Comparison of ENCODE assay signal across 13 mouse cellular contexts in genomic region chr12:118703068-118703662, GRCm38 (mm10).
DNase-seq lines count a peak whose midpoint lies in the region; ATAC-seq lines count a peak whose summit lies in the region.
"Had no signal": no experiment of that assay in that cellular context is flagged by ENCODE, and none has a peak within 500 bp of the region (broad histone marks: within the 10 kb centered on the region; RNA-seq: fewer than 3 reads in every experiment).

No protein-coding gene starts in this region.

- ATAC-seq in hindbrain, embryonic 11.5 days (ENCODE audit: low FRiP score), result peak; percentile 45; the same call in 1 of the 2 replicates
- no peak for ATAC-seq in hindbrain, embryonic 16.5 days
- ATAC-seq in limb, embryonic 11.5 days (ENCODE audit: insufficient number of reproducible peaks, low FRiP score, low TSS enrichment, low read depth), result peak; percentile 18; the same call in 1 of the 2 replicates
- no peak for ATAC-seq in hindbrain, embryonic 15.5 days (ENCODE audit: low FRiP score, low read depth)
- ATAC-seq: activated CD4-positive, CD25-positive, alpha-beta regulatory T cell, adult 4 months had no signal

- no peaks in the 10 kb centered on the region for H3K9me3 ChIP-seq in hindbrain, embryonic 11.5 days (ENCODE audit: control insufficient read depth, low read length)
- no peaks in the 10 kb centered on the region for H3K9me3 ChIP-seq in hindbrain, embryonic 16.5 days (ENCODE audit: control insufficient read depth, low read length)
- H3K9me3 ChIP-seq in limb, embryonic 11.5 days (ENCODE audit: control insufficient read depth, low read length), result no peaks in the 10 kb centered on the region
- no peaks in the 10 kb centered on the region for H3K9me3 ChIP-seq in limb, embryonic 10.5 days (replicated peaks)
- no peaks in the 10 kb centered on the region for H3K9me3 ChIP-seq in hindbrain, embryonic 15.5 days
- H3K9me3 ChIP-seq: embryonic facial prominence, embryonic 10.5 days; heart, embryonic 12.5 days; liver, embryonic 15.5 days; midbrain, embryonic 12.5 days had no signal

- WGBS in hindbrain, embryonic 11.5 days, result 68% methylated on average over 11 of the region's 11 CpGs
- 46% methylated on average over 11 of the region's 11 CpGs for WGBS in hindbrain, embryonic 16.5 days
- WGBS in limb, embryonic 11.5 days, result 38% methylated on average over 11 of the region's 11 CpGs
- 41% methylated on average over 11 of the region's 11 CpGs for WGBS in limb, embryonic 10.5 days
- WGBS in hindbrain, embryonic 15.5 days, result 44% methylated on average over 11 of the region's 11 CpGs

- no peaks in the 10 kb centered on the region for H3K4me1 ChIP-seq in hindbrain, embryonic 11.5 days (replicated peaks; ENCODE audit: control insufficient read depth, insufficient read depth, low read length)
- H3K4me1 ChIP-seq in hindbrain, embryonic 16.5 days (ENCODE audit: control insufficient read depth, insufficient read depth, low read depth, low read length), result peaks cover 4% of the 10 kb centered on the region; the same call in 1 of the 2 replicates
- H3K4me1 ChIP-seq in limb, embryonic 11.5 days (ENCODE audit: control insufficient read depth, insufficient read depth, low read length), result no peaks in the 10 kb centered on the region
- H3K4me1 ChIP-seq in limb, embryonic 10.5 days, result 0 out of 2 replicates have a peak, but pooled peaks cover 5% of the 10 kb centered on the region
- 0 out of 2 replicates have a peak, but pooled peaks cover 8% of the 10 kb centered on the region for H3K4me1 ChIP-seq in hindbrain, embryonic 15.5 days (replicated peaks)
- H3K4me1 ChIP-seq: embryonic facial prominence, embryonic 10.5 days; heart, embryonic 12.5 days; liver, embryonic 15.5 days had no signal

- DNase-seq in hindbrain, embryonic 11.5 days (ENCODE audit: low spot score), result peak; percentile 6
- DNase-seq in limb, embryonic 11.5 days (ENCODE audit: low spot score), result no peak
- no peak for DNase-seq in limb, embryonic 10.5 days (ENCODE audit: low spot score)
- DNase-seq in 3T3-L1 (ENCODE audit: low read depth, low spot score), result peak; percentile 9
- DNase-seq in gastrocnemius, adult 8-10 months (ENCODE audit: low spot score in 2 of 2), result no peak
- DNase-seq: cerebellum, adult 11 months had no signal

- H3K27me3 ChIP-seq in hindbrain, embryonic 11.5 days (ENCODE audit: control insufficient read depth, insufficient read depth, low read length), result no peaks in the 10 kb centered on the region
- no peaks in the 10 kb centered on the region for H3K27me3 ChIP-seq in hindbrain, embryonic 16.5 days (replicated peaks; ENCODE audit: control insufficient read depth, insufficient read depth, low read length)
- no peaks in the 10 kb centered on the region for H3K27me3 ChIP-seq in limb, embryonic 11.5 days (ENCODE audit: control insufficient read depth, insufficient read depth, low read length)
- no peaks in the 10 kb centered on the region for H3K27me3 ChIP-seq in limb, embryonic 10.5 days (ENCODE audit: low read depth, poor library complexity, severe bottlenecking)
- no peaks in the 10 kb centered on the region for H3K27me3 ChIP-seq in hindbrain, embryonic 15.5 days
- H3K27me3 ChIP-seq: heart, embryonic 12.5 days; liver, embryonic 15.5 days; midbrain, embryonic 12.5 days had no signal

- H3K4me3 ChIP-seq in hindbrain, embryonic 11.5 days (ENCODE audit: low read depth, low read length), result no peak overlapping the region
- H3K4me3 ChIP-seq in hindbrain, embryonic 16.5 days (ENCODE audit: low read length), result no peak overlapping the region
- H3K4me3 ChIP-seq in limb, embryonic 11.5 days (ENCODE audit: low read depth, low read length), result no peak overlapping the region
- no peak overlapping the region for H3K4me3 ChIP-seq in limb, embryonic 10.5 days
- no peak overlapping the region for H3K4me3 ChIP-seq in hindbrain, embryonic 15.5 days
- H3K4me3 ChIP-seq: embryonic facial prominence, embryonic 10.5 days; heart, embryonic 12.5 days; liver, embryonic 15.5 days; midbrain, embryonic 12.5 days had no signal

- H3K4me2 ChIP-seq in hindbrain, embryonic 11.5 days (replicated peaks; ENCODE audit: low read depth, low read length), result no peak overlapping the region
- H3K4me2 ChIP-seq in hindbrain, embryonic 16.5 days (ENCODE audit: low read length), result no peak overlapping the region
- no peak overlapping the region for H3K4me2 ChIP-seq in limb, embryonic 11.5 days (ENCODE audit: low read depth, severe bottlenecking)
- peak overlapping the region; percentile 26; the same call in 1 of the 2 replicates for H3K4me2 ChIP-seq in hindbrain, embryonic 15.5 days
- H3K4me2 ChIP-seq: heart, embryonic 12.5 days; liver, embryonic 15.5 days; midbrain, embryonic 12.5 days had no signal

- no peak overlapping the region for H3K9ac ChIP-seq in hindbrain, embryonic 11.5 days (ENCODE audit: low read depth, low read length)
- no peak overlapping the region for H3K9ac ChIP-seq in hindbrain, embryonic 16.5 days (ENCODE audit: low read depth, low read length)
- no peak overlapping the region for H3K9ac ChIP-seq in limb, embryonic 11.5 days (ENCODE audit: low read length)
- no peak overlapping the region for H3K9ac ChIP-seq in hindbrain, embryonic 15.5 days
- H3K9ac ChIP-seq: heart, embryonic 12.5 days; liver, embryonic 15.5 days; midbrain, embryonic 12.5 days had no signal

- no peaks in the 10 kb centered on the region for H3K36me3 ChIP-seq in hindbrain, embryonic 11.5 days (ENCODE audit: control insufficient read depth, insufficient read depth, low read length)
- no peaks in the 10 kb centered on the region for H3K36me3 ChIP-seq in hindbrain, embryonic 16.5 days (ENCODE audit: control insufficient read depth, insufficient read depth, low read length)
- H3K36me3 ChIP-seq in limb, embryonic 11.5 days (ENCODE audit: control insufficient read depth, insufficient read depth, low read length), result no peaks in the 10 kb centered on the region
- no peaks in the 10 kb centered on the region for H3K36me3 ChIP-seq in limb, embryonic 10.5 days
- H3K36me3 ChIP-seq in hindbrain, embryonic 15.5 days, result no peaks in the 10 kb centered on the region
- H3K36me3 ChIP-seq: embryonic facial prominence, embryonic 10.5 days; heart, embryonic 12.5 days; liver, embryonic 15.5 days; midbrain, embryonic 12.5 days had no signal

- no peak overlapping the region for H3K27ac ChIP-seq in hindbrain, embryonic 11.5 days (ENCODE audit: low read depth, low read length)
- H3K27ac ChIP-seq in hindbrain, embryonic 16.5 days (ENCODE audit: low read depth, low read length), result no peak overlapping the region
- no peak overlapping the region for H3K27ac ChIP-seq in limb, embryonic 11.5 days (replicated peaks; ENCODE audit: low read depth, low read length)
- no peak overlapping the region for H3K27ac ChIP-seq in limb, embryonic 10.5 days
- H3K27ac ChIP-seq in hindbrain, embryonic 15.5 days (replicated peaks), result no peak overlapping the region
- H3K27ac ChIP-seq: embryonic facial prominence, embryonic 10.5 days; liver, embryonic 15.5 days; midbrain, embryonic 12.5 days had no signal

Comparison
In these comparisons a context has a peak if more than half of its experiments do, and no peak if none do; other contexts are left out.
1. ATAC-seq: peak in hindbrain, embryonic 11.5 days (single experiment) and limb, embryonic 11.5 days (single experiment); none in hindbrain, embryonic 16.5 days (single experiment) and hindbrain, embryonic 15.5 days (single experiment).
2. DNase-seq: peak in hindbrain, embryonic 11.5 days (single experiment) and 3T3-L1 (single experiment); none in limb, embryonic 11.5 days (single experiment), limb, embryonic 10.5 days (single experiment) and gastrocnemius, adult 8-10 months (0 of 2).